Comparison of ENCODE assay signal across 18 mouse cellular contexts in genomic region chr17:49796116-49796515, GRCm38 (mm10).
DNase-seq lines count a peak whose midpoint lies in the region; ATAC-seq and TF ChIP-seq lines count a peak whose summit lies in the region.
"Had no signal": no experiment of that assay in that cellular context is flagged by ENCODE, and none has a peak within 500 bp of the region (broad histone marks: within the 10 kb centered on the region; RNA-seq: fewer than 3 reads in every experiment).

No protein-coding gene starts in this region.

- H3K27ac ChIP-seq in midbrain, embryonic 10.5 days (replicated peaks) = no peak overlapping the region
- no peak overlapping the region for H3K27ac ChIP-seq in midbrain, embryonic 14.5 days (replicated peaks; ENCODE audit: low read depth, low read length)
- peak overlapping the region; percentile 77 for H3K27ac ChIP-seq in embryonic fibroblast, embryonic 13.5 days (ENCODE audit: insufficient read depth, low read length)
- H3K27ac ChIP-seq: embryonic facial prominence, embryonic 10.5 days; forebrain, embryonic 12.5 days; hindbrain, embryonic 10.5 days; hindbrain, embryonic 15.5 days had no signal

- no peak overlapping the region for H3K4me3 ChIP-seq in midbrain, embryonic 10.5 days
- no peak overlapping the region for H3K4me3 ChIP-seq in midbrain, embryonic 14.5 days (replicated peaks; ENCODE audit: low read depth, low read length)
- no peak overlapping the region for H3K4me3 ChIP-seq in embryonic fibroblast, embryonic 13.5 days (ENCODE audit: insufficient read depth, low read length)
- H3K4me3 ChIP-seq: embryonic facial prominence, embryonic 10.5 days; forebrain, embryonic 12.5 days; heart, embryonic 12.5 days; hindbrain, embryonic 10.5 days; hindbrain, embryonic 15.5 days had no signal

- peak; percentile 1 for DNase-seq in midbrain, embryonic 10.5 days (ENCODE audit: low spot score)
- no peak for DNase-seq in midbrain, embryonic 14.5 days
- DNase-seq in 3T3-L1 (ENCODE audit: low read depth, low spot score) = peak; percentile 25
- no peak for DNase-seq in thymus, postnatal 25 days
- DNase-seq in adrenal gland, postnatal 10 days = no peak
- DNase-seq: adrenal gland, adult 2 months; adrenal gland, postnatal 36 days; cerebellum, adult 2 months; cerebellum, postnatal 10 days; gastrocnemius, postnatal 14 days had no signal

- 85% methylated on average over 3 of the region's 3 CpGs for WGBS in midbrain, embryonic 10.5 days
- 87% methylated on average over 3 of the region's 3 CpGs for WGBS in midbrain, embryonic 14.5 days

- H3K4me2 ChIP-seq in midbrain, embryonic 14.5 days (ENCODE audit: low read length) = no peak overlapping the region
- H3K4me2 ChIP-seq: forebrain, embryonic 12.5 days; heart, embryonic 12.5 days; hindbrain, embryonic 15.5 days had no signal

- no peaks in the 10 kb centered on the region for H3K36me3 ChIP-seq in midbrain, embryonic 10.5 days
- H3K36me3 ChIP-seq in midbrain, embryonic 14.5 days (ENCODE audit: control insufficient read depth, insufficient read depth, low read length) = no peaks in the 10 kb centered on the region
- H3K36me3 ChIP-seq: embryonic facial prominence, embryonic 10.5 days; forebrain, embryonic 12.5 days; heart, embryonic 12.5 days; hindbrain, embryonic 10.5 days; hindbrain, embryonic 15.5 days had no signal

- ATAC-seq in midbrain, embryonic 14.5 days (ENCODE audit: low FRiP score, low TSS enrichment) = no peak
- ATAC-seq: forebrain, embryonic 16.5 days; Patski had no signal

- TF ChIP-seq POLR2A in embryonic fibroblast, embryonic 13.5 days (IDR thresholded peaks at IDR 0.05; ENCODE audit: low read depth, low read length) = no peak

- H3K27me3 ChIP-seq in midbrain, embryonic 10.5 days (ENCODE audit: low read depth, poor library complexity, severe bottlenecking) = no peaks in the 10 kb centered on the region
- H3K27me3 ChIP-seq in midbrain, embryonic 14.5 days (ENCODE audit: control insufficient read depth, insufficient read depth, low read length) = no peaks in the 10 kb centered on the region
- H3K27me3 ChIP-seq: forebrain, embryonic 12.5 days; heart, embryonic 12.5 days; hindbrain, embryonic 15.5 days; Patski had no signal

- H3K9me3 ChIP-seq in midbrain, embryonic 10.5 days (replicated peaks) = no peaks in the 10 kb centered on the region
- no peaks in the 10 kb centered on the region for H3K9me3 ChIP-seq in midbrain, embryonic 14.5 days (ENCODE audit: control insufficient read depth, low read length)
- H3K9me3 ChIP-seq: embryonic facial prominence, embryonic 10.5 days; hindbrain, embryonic 10.5 days; hindbrain, embryonic 15.5 days had no signal

- 0 out of 2 replicates have a peak, but pooled peaks cover 3% of the 10 kb centered on the region for H3K4me1 ChIP-seq in midbrain, embryonic 10.5 days
- H3K4me1 ChIP-seq in midbrain, embryonic 14.5 days (ENCODE audit: control insufficient read depth, insufficient read depth, low read length) = no peaks in the 10 kb centered on the region
- peaks cover 7% of the 10 kb centered on the region for H3K4me1 ChIP-seq in embryonic fibroblast, embryonic 13.5 days (ENCODE audit: control insufficient read depth, insufficient read depth, low read length)
- H3K4me1 ChIP-seq: forebrain, embryonic 12.5 days; heart, embryonic 12.5 days; hindbrain, embryonic 15.5 days had no signal

- no peak overlapping the region for H3K9ac ChIP-seq in midbrain, embryonic 14.5 days (replicated peaks; ENCODE audit: low read length)
- H3K9ac ChIP-seq: forebrain, embryonic 12.5 days; heart, embryonic 12.5 days; hindbrain, embryonic 15.5 days had no signal

- TF ChIP-seq CTCF in embryonic fibroblast, embryonic 13.5 days (IDR thresholded peaks at IDR 0.05; ENCODE audit: borderline replicate concordance, insufficient read depth, low read length) = no peak

Comparison
In these comparisons a context has a peak if more than half of its experiments do, and no peak if none do; other contexts are left out.
1. DNase-seq: peak in midbrain, embryonic 10.5 days (single experiment) and 3T3-L1 (single experiment); none in midbrain, embryonic 14.5 days (single experiment), thymus, postnatal 25 days (single experiment) and adrenal gland, postnatal 10 days (single experiment).